Mouse (Mus musculus) lung, postnatal 0 days (tissue): ENCODE data around the gene Pgap2.

Experiments used
- CTCF ChIP-seq: IDR thresholded peaks from 2 replicates; pipeline ENCODE4 v1.5.1; 2016; ENCODE audit warnings: antibody characterized with exemption, mild to moderate bottlenecking
- EP300 ChIP-seq: IDR thresholded peaks from 2 replicates; pipeline ENCODE4 v1.6.1; 2016; ENCODE audit warnings: antibody characterized with exemption, mild to moderate bottlenecking, control low read depth

GRCm38 (mm10) chr7:102249896-102250630 is 40.1 kb downstream of the Pgap2 start:
- no peak; the same call in 1 of the 2 replicates for TF ChIP-seq CTCF
- no peak for TF ChIP-seq EP300
